Mouse (Mus musculus) neural tube, embryonic 10.5 days (tissue): ENCODE data around the gene Dbil5.
A peak's percentile ranks its signal among the peaks of the same experiment; 100 is the strongest.

ENCODE experiments used
- DNase-seq: peaks from one replicate; pipeline ENCODE4 v3.0.0-alpha.2; 2017; ENCODE audit warnings: low spot score; ENCODE audit errors: extremely low spot score

Dbil5 gene

DNA sequence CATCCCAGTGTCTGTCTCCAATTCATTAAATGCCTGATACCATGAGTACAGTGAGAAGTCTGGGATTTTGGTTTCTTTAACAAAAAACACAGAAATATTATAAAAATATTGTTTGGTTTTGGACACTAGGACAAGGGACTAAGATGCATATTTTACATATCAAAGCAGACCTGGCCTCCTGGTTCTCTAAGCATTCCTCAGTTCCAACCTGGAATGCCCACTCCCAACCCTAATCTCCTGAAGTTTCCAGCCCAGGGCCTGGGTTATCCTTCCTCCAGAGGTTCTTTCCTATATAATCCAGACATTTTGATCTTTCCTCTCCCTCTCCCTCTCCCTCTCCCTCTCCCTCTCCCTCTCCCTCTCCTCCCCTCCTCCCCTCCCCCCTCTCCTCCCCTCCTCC lies 7.6 kb downstream of the Dbil5 start:
- DNase-seq: no peak

DNA sequence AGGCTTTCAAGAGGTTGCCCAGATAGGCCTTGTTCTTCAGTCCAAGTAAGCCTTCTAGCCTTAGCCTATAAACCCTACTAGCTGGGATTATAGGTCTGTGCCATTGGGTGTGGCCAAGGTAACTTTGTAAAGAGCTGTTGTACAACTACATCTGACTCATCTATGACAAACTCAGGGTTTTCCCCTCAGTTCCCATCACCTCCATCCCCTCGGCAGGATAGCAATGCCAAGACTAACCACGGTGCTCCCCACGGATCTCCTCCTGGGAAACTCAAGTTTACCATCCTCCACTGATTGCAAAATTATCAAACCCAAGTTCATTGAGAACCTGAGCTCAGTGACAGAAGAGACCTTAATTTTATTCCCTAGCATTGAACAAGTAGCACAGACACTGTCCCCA lies 18.7 kb downstream of the Dbil5 start:
- DNase-seq: no peak

- no peak for DNase-seq
Measured at GRCm38 (mm10) chr11:76239750-76240149, 22.3 kb downstream of the Dbil5 start.

GRCm38 (mm10) chr11:76242901-76243810 lies 25.7 kb downstream of the Dbil5 start, which contains the start of the genes Mrm3 and Glod4:
Gene Mrm3 (plus strand): TSS chr11:76243715.
Gene Glod4 (minus strand): TSS chr11:76243725.
- DNase-seq: peak; percentile 95

- DNase-seq: no peak
Measured at GRCm38 (mm10) chr11:76243811-76244546, 26.6 kb downstream of the Dbil5 start.

GRCm38 (mm10) chr11:76246439-76246838 lies 29.0 kb downstream of the Dbil5 start:
- DNase-seq: no peak

DNA sequence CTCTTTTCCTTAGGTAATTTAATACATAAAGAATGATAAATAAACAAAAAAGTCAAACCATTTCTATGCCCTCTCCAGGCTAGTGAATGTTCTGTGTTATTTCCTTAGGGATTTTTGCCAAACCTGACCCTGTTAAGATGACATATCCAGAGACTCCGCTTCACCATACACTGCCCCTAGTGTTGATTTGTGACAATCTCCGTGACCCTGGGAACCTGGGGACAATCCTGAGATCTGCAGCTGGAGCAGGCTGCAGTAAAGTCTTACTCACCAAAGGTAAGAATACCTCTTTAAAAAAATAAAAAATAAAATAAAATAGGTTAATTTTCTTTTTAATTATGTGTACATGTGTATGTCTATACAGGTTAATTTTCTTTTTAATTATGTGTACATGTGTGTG lies 29.8 kb downstream of the Dbil5 start:
- DNase-seq: no peak

DNA sequence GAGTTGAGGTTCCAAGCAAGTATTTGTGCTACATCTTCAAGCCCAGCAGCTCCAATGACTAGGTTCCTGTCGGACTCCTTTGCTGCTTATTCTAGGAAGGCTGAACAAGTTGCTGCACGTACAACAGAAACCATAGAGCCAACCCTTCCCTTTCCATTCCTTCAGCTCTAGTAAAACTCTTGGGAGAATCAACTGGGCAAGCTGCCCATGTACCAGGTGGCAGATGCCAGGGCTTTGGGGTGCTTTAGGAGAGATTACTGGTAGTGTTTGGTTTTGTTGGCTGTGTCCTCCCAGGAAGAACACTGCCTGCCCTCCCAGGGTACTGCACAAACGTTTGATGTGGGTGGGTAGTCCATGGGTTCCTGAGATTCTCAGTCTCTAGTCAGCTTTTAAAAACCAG lies 34.6 kb downstream of the Dbil5 start:
- DNase-seq: no peak

GRCm38 (mm10) chr11:76253145-76253917 lies 35.9 kb downstream of the Dbil5 start:
- peak; percentile 93 for DNase-seq

- DNase-seq: no peak
Measured at GRCm38 (mm10) chr11:76253918-76254264, 36.5 kb downstream of the Dbil5 start.

GRCm38 (mm10) chr11:76255431-76256001 lies 38.1 kb downstream of the Dbil5 start:
- no peak for DNase-seq

- DNase-seq: no peak
Measured at GRCm38 (mm10) chr11:76256129-76256528, 38.7 kb downstream of the Dbil5 start.

GRCm38 (mm10) chr11:76257386-76257785 lies 40.0 kb downstream of the Dbil5 start:
- DNase-seq: no peak

GRCm38 (mm10) chr11:76258511-76258910 lies 41.1 kb downstream of the Dbil5 start:
- DNase-seq: no peak

- DNase-seq: no peak
Measured at GRCm38 (mm10) chr11:76260208-76261050, 43.0 kb downstream of the Dbil5 start.

DNA sequence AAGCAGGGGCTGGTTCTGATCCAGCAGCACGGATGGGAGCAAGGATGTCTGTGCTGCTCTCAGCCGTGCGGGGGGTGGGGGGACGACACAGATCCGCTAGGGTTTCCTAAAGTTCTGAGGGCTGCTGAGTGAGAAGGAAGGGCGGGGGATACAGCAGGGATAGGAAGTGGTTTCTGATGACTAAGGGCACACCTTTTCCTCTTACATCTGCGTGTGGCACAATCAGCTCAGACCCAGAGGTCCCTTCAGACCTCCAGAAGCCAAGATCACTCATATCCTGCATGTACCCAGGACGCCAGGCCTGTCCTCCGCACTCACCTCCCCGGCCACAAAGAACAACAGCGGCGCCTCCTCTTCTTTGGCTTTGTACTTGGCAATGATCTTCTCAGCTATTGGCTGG lies 43.8 kb downstream of the Dbil5 start:
- DNase-seq: no peak

- peak; percentile 72 for DNase-seq
Measured at GRCm38 (mm10) chr11:76262611-76263351, 45.4 kb downstream of the Dbil5 start.

DNA sequence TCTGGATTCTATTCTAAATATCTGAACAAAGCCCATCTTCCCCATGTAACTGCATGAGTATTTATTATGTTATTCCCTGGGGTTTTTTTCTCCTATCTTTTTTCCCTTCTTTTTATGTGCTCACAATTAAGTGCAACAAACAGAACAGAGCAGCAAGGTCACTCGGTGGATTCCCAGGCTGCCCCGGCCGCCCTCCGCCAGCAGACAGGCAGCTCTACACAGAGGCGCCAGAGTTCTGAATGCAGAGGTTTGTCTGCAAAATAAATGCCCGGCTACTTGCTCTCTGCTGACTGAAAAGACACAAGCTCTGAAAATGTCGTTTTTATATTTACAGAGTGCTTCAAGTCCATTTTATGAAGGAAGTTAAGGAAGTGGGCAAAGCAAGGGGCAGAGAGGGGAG lies 50.1 kb downstream of the Dbil5 start:
- no peak for DNase-seq

DNA sequence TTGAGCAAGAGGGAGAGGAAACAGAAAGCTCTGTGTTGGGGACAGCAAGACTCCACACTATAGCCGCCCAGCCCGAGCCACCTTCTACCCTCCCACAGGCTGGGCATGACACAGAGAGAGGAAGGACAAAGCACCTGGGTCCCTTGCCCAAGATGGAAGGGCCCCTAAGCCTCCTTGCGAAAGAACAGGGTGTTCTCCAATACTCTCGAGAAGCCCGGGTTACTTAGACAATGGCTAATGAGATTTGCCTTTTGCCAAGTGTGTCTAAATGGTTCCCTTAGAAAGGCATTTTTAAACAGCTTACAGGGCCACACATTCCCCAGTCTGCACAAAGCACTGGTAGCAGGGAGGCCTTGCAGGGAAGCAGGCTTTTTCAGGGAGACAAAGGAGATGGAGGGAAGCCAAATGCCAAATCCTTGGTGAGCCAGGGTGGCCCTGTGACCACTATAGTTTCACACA lies 50.6 kb downstream of the Dbil5 start:
- DNase-seq: no peak
